Mouse (Mus musculus): Measurements from ENCODE around the gene Tusc2.

- no peak for TF ChIP-seq CTCF (IDR thresholded peaks at IDR 0.05; ENCODE audit: extremely low read depth, insufficient read length, insufficient replicate concordance, low read depth, low read length)
- TF ChIP-seq POLR2A (IDR thresholded peaks at IDR 0.05; ENCODE audit: low read depth, low read length), result no peak
Observed at GRCm38 (mm10) chr9:107581584-107581983, 18.5 kb downstream of the Tusc2 start.

Data from small intestine, adult 2 months (tissue).